Mouse (Mus musculus) liver, postnatal 0 days (tissue): ENCODE data around the gene Csf1. TPM values are rescaled to one million over a fixed set of nuclear protein-coding genes. Genes with fewer than 3 reads are reported as not detected.
A peak's percentile ranks its signal among the peaks of the same experiment; 100 is the strongest.

Source experiments
- ATAC-seq: fragments of 200-750 bp; cut with Nextera tagmentation; 2 replicates; pipeline ENCODE4 v1.8.0; 2017; ENCODE audit warnings: mild to moderate bottlenecking, moderate library complexity
- DNase-seq: peaks from one replicate; pipeline ENCODE4 v3.0.0-alpha.2; 2016
- H3K27ac ChIP-seq: fragments of 300-500 bp; sonication (generic); 2 replicates; pipeline ENCODE4 v1.5.1; 2014; ENCODE audit warnings: antibody characterized with exemption, moderate library complexity, mild to moderate bottlenecking, low read depth
- H3K27me3 ChIP-seq: fragments of 300-500 bp; sonication (generic); 2 replicates; pipeline ENCODE4 v1.6.1; 2014; ENCODE audit warnings: low read length, control low read depth, mixed read lengths; ENCODE audit not compliant: insufficient read depth
- H3K36me3 ChIP-seq: fragments of 300-500 bp; sonication (generic); replicated peaks from 2 replicates; pipeline ENCODE4 v1.6.1; 2014; ENCODE audit warnings: mild to moderate bottlenecking, control low read depth, low read length, moderate library complexity, mixed read lengths; ENCODE audit not compliant: insufficient read depth
- H3K4me1 ChIP-seq: fragments of 300-500 bp; sonication (generic); 2 replicates; pipeline ENCODE4 v1.6.1; 2014; ENCODE audit warnings: antibody characterized with exemption, mild to moderate bottlenecking, control low read depth; ENCODE audit not compliant: insufficient read depth
- H3K4me2 ChIP-seq: fragments of 300-500 bp; sonication (generic); 2 replicates; pipeline ENCODE4 v1.6.1; 2014; ENCODE audit warnings: low read depth, mild to moderate bottlenecking, low read length, moderate library complexity, mixed read lengths
- H3K4me3 ChIP-seq: fragments of 300-500 bp; sonication (generic); 2 replicates; pipeline ENCODE4 v1.5.1; 2014; ENCODE audit warnings: low read depth, low read length
- H3K9ac ChIP-seq: fragments of 300-500 bp; sonication (generic); replicated peaks from 2 replicates; pipeline ENCODE4 v1.6.1; 2014; ENCODE audit warnings: mild to moderate bottlenecking, moderate library complexity
- H3K9me3 ChIP-seq: fragments of 300-500 bp; sonication (generic); 2 replicates; pipeline ENCODE4 v1.6.1; 2016; ENCODE audit warnings: mild to moderate bottlenecking, control low read depth, low read length, mixed read lengths
- CTCF ChIP-seq: sonication (generic); IDR thresholded peaks from 2 replicates; pipeline ENCODE4 v1.5.1; 2016; ENCODE audit warnings: antibody characterized with exemption, low read depth
- EP300 ChIP-seq: IDR thresholded peaks from 2 replicates; pipeline ENCODE4 v1.6.1; 2016; ENCODE audit warnings: antibody characterized with exemption, low read depth, mild to moderate bottlenecking
- WGBS: fragments of 180-500 bp; shearing (Covaris S2); extraction: QIAGEN DNeasy Blood & Tissue Kit; methylation state at CpG from one replicate; pipeline ENCODE4 v1.1.7; 2014; ENCODE audit not compliant: insufficient replicate concordance; 5-methylcytosine and 5-hydroxymethylcytosine counted together
- polyA plus RNA-seq: library from polyadenylated mRNA; unstranded; fragments of >200 nt; fragmentation: Nextera tagmentation; extraction: Ambion mirVana; gene quantifications from 2 replicates; pipeline ENCODE4 v1.2.1, GENCODE M21; 2015

Gene Csf1
- polyA plus RNA-seq, 1 experiment from 2014 or later, result 7.2 TPM

GRCm38 (mm10) chr3:107763552-107763951, 3.3 kb upstream of the Csf1 start:
- DNase-seq (no peak), ATAC-seq (no peak)
- Histone ChIP-seq H3K27me3 (0 out of 2 replicates have a peak, but pooled peaks cover 4% of the 10 kb centered on the region), H3K9me3 (no peaks in the 10 kb centered on the region), H3K4me1 (peaks cover 41% of the 10 kb centered on the region), H3K9ac (no peak overlapping the region), H3K27ac (no peak overlapping the region), H3K4me2 (no peak overlapping the region), H3K36me3 (no peaks in the 10 kb centered on the region), H3K4me3 (no peak overlapping the region)
- WGBS, result 75% methylated on average over 4 of the region's 4 CpGs
- TF ChIP-seq CTCF (no peak), EP300 (no peak)

DNA sequence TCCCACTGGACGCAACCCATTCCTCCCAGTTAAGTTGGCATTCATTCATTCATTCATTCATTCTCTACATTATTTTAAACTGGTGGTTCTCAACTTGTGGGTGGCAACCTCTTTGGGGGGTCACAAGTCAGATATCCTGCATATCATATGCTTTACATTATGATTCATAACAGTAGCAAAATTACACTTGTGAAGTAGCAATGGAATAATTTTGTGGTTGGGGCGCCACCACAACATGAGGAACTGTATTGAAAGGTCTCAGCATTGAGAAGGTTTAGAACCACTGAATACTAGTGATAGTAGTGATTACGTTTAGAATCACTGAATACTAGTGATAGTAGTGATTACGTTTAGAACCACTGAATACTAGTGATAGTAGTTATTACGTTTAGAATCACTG, 1.2 kb upstream of the Csf1 start:
- Histone ChIP-seq H3K27me3 (0 out of 2 replicates have a peak, but pooled peaks cover 4% of the 10 kb centered on the region), H3K9me3 (no peaks in the 10 kb centered on the region), H3K4me3 (no peak overlapping the region), H3K4me1 (peaks cover 32% of the 10 kb centered on the region), H3K27ac (no peak overlapping the region), H3K9ac (no peak overlapping the region), H3K4me2 (no peak overlapping the region), H3K36me3 (no peaks in the 10 kb centered on the region)
- ATAC-seq (no peak), DNase-seq (no peak)
- 82% methylated on average over 5 of the region's 5 CpGs for WGBS
- TF ChIP-seq CTCF (no peak), EP300 (no peak)

DNA sequence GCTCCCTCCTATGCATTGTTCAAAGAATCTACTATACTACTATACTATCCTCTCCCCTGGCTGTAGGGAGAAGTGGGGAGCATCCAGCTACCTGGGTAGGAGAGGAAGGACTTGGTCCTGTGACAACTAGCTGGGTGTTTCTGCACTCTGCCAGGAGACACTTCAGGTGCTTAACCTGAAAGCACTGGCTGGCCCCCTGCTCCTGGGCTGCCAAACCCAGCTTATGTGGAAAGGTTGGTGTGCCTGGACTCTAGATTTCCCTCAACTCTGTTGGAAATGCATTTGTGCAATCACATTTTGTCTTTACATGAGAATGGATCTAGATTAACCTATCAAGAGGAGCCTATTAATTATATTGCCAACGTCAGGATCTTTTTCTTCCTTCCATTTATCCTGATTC, 502 bp upstream of the Csf1 start:
- TF ChIP-seq EP300 (no peak), CTCF (no peak)
- H3K9ac ChIP-seq, result peak overlapping the region; percentile 81; the same call in 1 of the 2 replicates
- peak overlapping the region; percentile 85 for H3K27ac ChIP-seq
- no peak for ATAC-seq
- 0 out of 2 replicates have a peak, but pooled peaks cover 4% of the 10 kb centered on the region for H3K27me3 ChIP-seq
- peak overlapping the region; percentile 79 for H3K4me2 ChIP-seq
- no peaks in the 10 kb centered on the region for H3K9me3 ChIP-seq
- H3K36me3 ChIP-seq, result 0 out of 2 replicates have a peak, but pooled peaks cover 1% of the 10 kb centered on the region
- no peak for DNase-seq
- H3K4me1 ChIP-seq, result peaks cover 28% of the 10 kb centered on the region
- H3K4me3 ChIP-seq, result peak overlapping the region; percentile 64; the same call in 1 of the 2 replicates
- 61% methylated on average over 1 of the region's 1 CpGs for WGBS

DNA sequence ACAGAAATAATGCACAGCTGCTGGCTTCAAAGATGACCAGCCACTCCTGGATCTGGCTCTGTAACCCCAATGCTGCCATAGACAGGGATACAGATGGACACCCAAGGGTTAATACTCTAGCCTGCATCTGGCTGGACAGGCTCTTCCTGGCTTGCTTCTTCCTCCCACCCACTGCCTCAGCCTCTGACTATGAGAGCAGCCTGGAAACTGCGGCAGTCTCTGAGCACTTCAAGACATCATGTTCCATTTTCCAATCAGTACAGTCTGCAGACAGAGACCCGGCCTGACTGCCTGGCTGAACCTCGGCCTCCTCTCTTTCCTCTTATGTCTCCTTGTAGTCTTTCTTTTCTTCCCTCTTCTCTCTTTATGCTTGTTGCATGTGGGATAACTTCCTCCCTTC, 1.6 kb downstream of the Csf1 start:
- Histone ChIP-seq H3K4me1 (peaks cover 17% of the 10 kb centered on the region), H3K4me2 (peak overlapping the region; percentile 79), H3K27me3 (0 out of 2 replicates have a peak, but pooled peaks cover 4% of the 10 kb centered on the region), H3K4me3 (peak overlapping the region; percentile 64), H3K36me3 (peaks cover 6% of the 10 kb centered on the region; the same call in 1 of the 2 replicates), H3K9ac (peak overlapping the region; percentile 81; the same call in 1 of the 2 replicates), H3K27ac (no peak overlapping the region), H3K9me3 (no peaks in the 10 kb centered on the region)
- DNase-seq, result no peak
- no peak for ATAC-seq
- TF ChIP-seq CTCF, result no peak
- TF ChIP-seq EP300, result no peak
- WGBS, result 23% methylated on average over 3 of the region's 3 CpGs

DNA sequence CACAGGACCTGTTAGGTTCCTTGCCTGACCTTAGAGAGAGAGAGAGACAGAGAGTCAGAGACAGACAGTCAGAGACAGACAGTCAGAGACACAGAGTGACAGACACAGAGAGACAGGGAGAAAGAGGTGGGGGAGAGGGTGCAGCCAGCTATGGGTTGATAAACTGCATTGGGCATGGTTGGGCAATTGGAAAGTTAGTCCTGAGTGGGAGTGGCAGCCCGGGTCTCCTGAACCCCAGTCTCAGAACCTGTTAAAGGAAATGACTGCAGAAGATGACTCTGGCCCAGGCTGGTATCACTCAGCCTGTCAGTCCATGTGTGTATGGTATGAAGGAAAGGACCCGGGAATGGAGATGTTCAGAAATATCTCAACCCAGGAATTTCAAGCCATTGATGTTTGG, 2.1 kb downstream of the Csf1 start:
- no peak overlapping the region for H3K9ac ChIP-seq
- H3K4me1 ChIP-seq, result peaks cover 17% of the 10 kb centered on the region
- peak overlapping the region; percentile 79 for H3K4me2 ChIP-seq
- peak overlapping the region; percentile 64 for H3K4me3 ChIP-seq
- ATAC-seq (no peak), DNase-seq (no peak)
- 0 out of 2 replicates have a peak, but pooled peaks cover 4% of the 10 kb centered on the region for H3K27me3 ChIP-seq
- TF ChIP-seq EP300, result no peak
- no peak for TF ChIP-seq CTCF
- 63% methylated on average over 2 of the region's 2 CpGs for WGBS
- H3K36me3 ChIP-seq, result peaks cover 11% of the 10 kb centered on the region; the same call in 1 of the 2 replicates
- H3K9me3 ChIP-seq, result no peaks in the 10 kb centered on the region
- no peak overlapping the region for H3K27ac ChIP-seq

GRCm38 (mm10) chr3:107757365-107758129, 2.7 kb downstream of the Csf1 start:
- Histone ChIP-seq H3K9ac (no peak overlapping the region; the same call in 1 of the 2 replicates), H3K27ac (no peak overlapping the region), H3K36me3 (peaks cover 14% of the 10 kb centered on the region; the same call in 1 of the 2 replicates), H3K9me3 (no peaks in the 10 kb centered on the region), H3K27me3 (0 out of 2 replicates have a peak, but pooled peaks cover 4% of the 10 kb centered on the region), H3K4me1 (peaks cover 17% of the 10 kb centered on the region), H3K4me3 (no peak overlapping the region), H3K4me2 (peak overlapping the region; percentile 79; the same call in 1 of the 2 replicates)
- no peak for TF ChIP-seq EP300
- TF ChIP-seq CTCF, result no peak
- WGBS, result 78% methylated on average over 5 of the region's 5 CpGs
- DNase-seq (no peak), ATAC-seq (no peak)
